Mouse (Mus musculus) thymus, postnatal 10 days (tissue): ENCODE measurements around the gene Gm10772.
"Not testable (repeated sequence)": the region's sequence is repeated elsewhere in the genome, so short reads cannot be mapped to it uniquely, and the experiment has no call there.

ENCODE experiments used
- DNase-seq, 2 experiments: peaks; one replicate each; pipeline ENCODE4 v3.0.0; 2021; ENCODE audit warnings: low spot score in 2 of 2

Gm10772 gene

GRCm38 (mm10) chr13:66227473-66227872 lies at the start of gene Gm10772:
Gene Gm10772 (minus strand): TSS chr13:66227573.
- not testable (repeated sequence) for DNase-seq

DNA sequence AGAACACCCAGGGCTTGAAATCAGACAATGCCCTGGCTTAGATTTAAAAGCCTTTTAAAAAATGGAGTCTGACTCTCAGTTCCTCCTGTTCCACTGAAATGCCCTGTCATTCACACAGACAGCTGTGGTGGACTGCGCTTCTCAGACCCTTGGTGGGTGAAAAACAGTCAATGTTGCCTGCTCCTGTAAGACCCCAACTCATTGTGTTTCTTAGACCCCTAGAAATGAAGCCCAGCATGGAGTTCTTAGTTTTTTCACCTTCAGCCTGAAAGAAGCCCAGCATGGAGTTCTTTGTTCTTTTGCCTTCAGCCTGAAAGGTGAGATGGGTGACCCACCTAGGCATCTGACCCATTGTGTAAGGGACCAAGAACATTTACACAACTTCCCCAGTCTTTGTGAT lies 36.5 kb upstream of the Gm10772 start:
- DNase-seq, result not testable (repeated sequence)

DNA sequence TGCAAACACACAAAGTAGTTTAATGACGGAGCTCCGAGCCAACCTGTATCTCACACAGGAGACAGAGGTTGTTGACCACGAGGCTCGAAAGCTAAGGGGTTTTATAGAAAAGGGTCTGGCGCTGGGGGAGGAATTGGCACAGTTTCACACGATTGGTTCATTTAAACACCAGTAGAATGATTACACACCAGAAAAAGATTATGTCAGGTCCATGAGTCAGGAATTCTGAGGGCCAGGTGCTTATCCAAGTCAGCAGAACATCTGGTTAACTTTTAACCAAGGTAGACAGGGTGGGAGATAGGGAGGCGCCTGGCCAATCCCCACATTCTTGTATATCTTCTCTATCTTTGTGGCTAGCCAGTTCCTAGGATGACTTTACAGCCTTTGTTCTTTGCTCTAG lies 35.8 kb upstream of the Gm10772 start:
- DNase-seq, result not testable (repeated sequence)

GRCm38 (mm10) chr13:66214349-66214748 lies 13.0 kb downstream of the Gm10772 start:
- no peak for DNase-seq

DNA sequence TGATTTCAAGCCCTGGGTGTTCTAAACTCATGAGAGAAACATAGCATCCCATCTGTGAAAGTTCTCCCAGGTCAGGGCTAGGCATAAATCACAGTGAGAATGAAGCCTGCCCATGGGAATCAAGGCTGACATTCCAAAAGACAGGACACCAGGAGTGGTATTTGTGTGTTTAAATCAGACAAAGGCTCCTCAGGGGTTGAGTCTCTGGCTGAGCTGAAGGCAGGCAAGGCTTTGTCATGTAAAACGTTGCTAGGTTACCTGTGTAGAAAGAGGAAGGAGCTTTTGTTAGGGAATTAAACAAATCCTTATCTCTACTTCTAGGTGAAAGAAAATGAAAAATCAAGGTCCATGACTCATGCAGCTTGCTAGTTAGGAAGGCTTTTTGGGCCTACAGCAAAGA lies 13.6 kb downstream of the Gm10772 start:
- DNase-seq, result not testable (repeated sequence)

DNA sequence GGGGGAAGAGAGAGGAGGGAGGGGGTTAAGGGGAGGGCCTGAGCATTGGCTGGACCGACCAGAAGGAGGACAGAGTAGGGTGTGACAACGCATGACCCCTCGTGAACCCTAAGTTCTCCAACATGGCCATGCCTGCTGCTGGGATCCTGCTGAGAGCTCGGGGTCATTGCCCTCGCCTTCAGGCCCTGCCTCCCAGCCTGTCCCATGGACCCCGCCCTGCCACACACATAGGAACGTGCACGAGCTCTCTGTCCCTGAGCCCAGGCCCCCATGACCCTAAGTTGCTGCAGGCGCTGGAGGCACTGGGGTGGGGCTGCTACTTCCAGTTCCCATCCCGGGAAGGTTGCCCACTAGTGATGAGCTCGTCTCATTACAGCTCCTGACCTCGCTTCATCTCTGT lies 48.2 kb downstream of the Gm10772 start:
- not testable (repeated sequence) for DNase-seq
